9 mouse cellular contexts compared by ENCODE assay signal in the genomic region with DNA sequence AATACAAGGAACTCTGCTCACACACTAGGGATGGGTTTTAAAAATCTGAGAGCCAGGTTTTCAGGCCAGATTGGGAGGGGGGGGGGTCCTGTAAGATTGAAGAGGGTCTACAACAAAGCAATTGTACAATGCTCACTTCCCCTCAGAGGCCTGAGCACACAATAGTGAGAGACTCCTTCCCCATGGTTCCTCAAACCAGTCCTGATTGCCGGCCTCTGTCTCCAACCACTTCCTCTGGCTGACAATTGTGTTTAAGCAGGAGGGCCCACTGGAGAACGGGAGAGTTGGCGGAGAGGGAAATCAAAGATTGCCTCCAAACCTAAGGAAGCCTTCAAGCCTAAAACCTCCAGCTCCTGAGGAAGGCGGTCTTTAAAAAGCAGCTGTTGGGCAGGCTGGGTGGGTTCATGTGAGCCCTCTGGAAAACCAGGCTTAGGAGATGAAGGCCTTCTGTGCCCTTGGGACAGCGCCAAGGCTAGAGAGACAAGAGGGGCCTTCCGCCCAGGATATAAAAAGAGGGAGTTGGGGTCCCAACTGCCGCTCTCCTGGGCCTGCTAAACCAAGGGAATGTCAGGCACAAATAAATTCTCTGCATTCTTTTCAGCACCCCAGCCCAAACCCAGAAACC. TPM values are rescaled to one million over a fixed set of nuclear protein-coding genes. Genes with fewer than 3 reads are reported as not detected.
A peak's percentile ranks its signal among the peaks of the same experiment; 100 is the strongest.
DNase-seq lines count a peak whose midpoint lies in the region; ATAC-seq lines count a peak whose summit lies in the region.
"Had no signal": no experiment of that assay in that cellular context is flagged by ENCODE, and none has a peak within 500 bp of the region (broad histone marks: within the 10 kb centered on the region; RNA-seq: fewer than 3 reads in every experiment).

No protein-coding gene starts in this region.

- H3K9me3 ChIP-seq in heart, embryonic 13.5 days = no peaks in the 10 kb centered on the region
- no peaks in the 10 kb centered on the region for H3K9me3 ChIP-seq in liver, embryonic 16.5 days (replicated peaks; ENCODE audit: control insufficient read depth, low read length)
- no peaks in the 10 kb centered on the region for H3K9me3 ChIP-seq in stomach, embryonic 16.5 days (replicated peaks; ENCODE audit: control insufficient read depth, low read length)

- DNase-seq in heart, adult 18-20 months = peak; percentile 27 to 42
- DNase-seq in heart, postnatal 4 days = no peak
- DNase-seq in NIH3T3 (ENCODE audit: low read depth) = peak; percentile 26
- DNase-seq in frontal cortex, postnatal 25 days (ENCODE audit: low spot score in 2 of 2) = no peak
- DNase-seq in thymus, postnatal 4 days = no peak

- H3K36me3 ChIP-seq in heart, embryonic 13.5 days = peaks cover 31% of the 10 kb centered on the region
- no peaks in the 10 kb centered on the region for H3K36me3 ChIP-seq in liver, embryonic 16.5 days (ENCODE audit: control insufficient read depth, insufficient read depth)
- H3K36me3 ChIP-seq in stomach, embryonic 16.5 days (ENCODE audit: control insufficient read depth, insufficient read depth, low read length) = no peaks in the 10 kb centered on the region

- peak overlapping the region; percentile 85 for H3K9ac ChIP-seq in heart, embryonic 13.5 days
- H3K9ac ChIP-seq in liver, embryonic 16.5 days (ENCODE audit: low read depth, low read length) = no peak overlapping the region
- peak overlapping the region; percentile 82 for H3K9ac ChIP-seq in stomach, embryonic 16.5 days (ENCODE audit: low read length)

- ATAC-seq in heart, embryonic 13.5 days (ENCODE audit: extremely low read depth, insufficient number of reproducible peaks, low FRiP score, low TSS enrichment) = no peak
- no peak for ATAC-seq in liver, embryonic 16.5 days (ENCODE audit: low read depth)
- ATAC-seq in stomach, embryonic 16.5 days (ENCODE audit: insufficient read depth, low FRiP score) = no peak

- H3K4me1 ChIP-seq in heart, embryonic 13.5 days = peaks cover 57% of the 10 kb centered on the region
- H3K4me1 ChIP-seq in liver, embryonic 16.5 days (ENCODE audit: control insufficient read depth, low read depth, low read length) = peaks cover 11% of the 10 kb centered on the region
- peaks cover 21% of the 10 kb centered on the region for H3K4me1 ChIP-seq in stomach, embryonic 16.5 days (ENCODE audit: control insufficient read depth, insufficient read depth, low read length)

- WGBS in heart, embryonic 13.5 days = 19% methylated on average over 7 of the region's 7 CpGs
- 26% methylated on average over 7 of the region's 7 CpGs for WGBS in liver, embryonic 16.5 days (ENCODE audit: insufficient replicate concordance)
- 18% methylated on average over 7 of the region's 7 CpGs for WGBS in stomach, embryonic 16.5 days

- H3K4me2 ChIP-seq in heart, embryonic 13.5 days = peak overlapping the region; percentile 88
- peak overlapping the region; percentile 88 for H3K4me2 ChIP-seq in liver, embryonic 16.5 days (ENCODE audit: low read depth, low read length)
- peak overlapping the region; percentile 90 for H3K4me2 ChIP-seq in stomach, embryonic 16.5 days (ENCODE audit: low read depth, low read length)

- peak overlapping the region; percentile 91 for H3K27ac ChIP-seq in heart, embryonic 13.5 days (replicated peaks)
- no peak overlapping the region; the same call in 1 of the 2 replicates for H3K27ac ChIP-seq in liver, embryonic 16.5 days (ENCODE audit: low read length)
- peak overlapping the region; percentile 92 for H3K27ac ChIP-seq in stomach, embryonic 16.5 days (ENCODE audit: low read length)

- H3K4me3 ChIP-seq in heart, embryonic 13.5 days = peak overlapping the region; percentile 94
- H3K4me3 ChIP-seq in liver, embryonic 16.5 days (ENCODE audit: low read depth, low read length) = peak overlapping the region; percentile 67
- H3K4me3 ChIP-seq in stomach, embryonic 16.5 days (replicated peaks; ENCODE audit: low read length) = peak overlapping the region; percentile 81

- H3K27me3 ChIP-seq in heart, embryonic 13.5 days (replicated peaks) = no peaks in the 10 kb centered on the region
- H3K27me3 ChIP-seq in liver, embryonic 16.5 days (ENCODE audit: control insufficient read depth, insufficient read depth, low read depth, low read length) = peaks cover 9% of the 10 kb centered on the region
- H3K27me3 ChIP-seq in stomach, embryonic 16.5 days (ENCODE audit: control insufficient read depth, insufficient read depth, low read length) = no peaks in the 10 kb centered on the region
- H3K27me3 ChIP-seq: Patski had no signal

RNA-seq across cellular contexts. Expression of gene Nckap5l, which starts 1.1 kb away (rescaled TPM):
- 1 to 10 TPM; 2.5 to 3.8 TPM for total RNA-seq in heart, adult 18-20 months (2021)
- 10 to 100 TPM; 20.0 to 23.6 TPM for total RNA-seq in heart, postnatal 4 days (2021)
- polyA plus RNA-seq in heart, embryonic 13.5 days (2015; fragmentation: Nextera tagmentation; extraction: Ambion mirVana) = 6.8 and 7.7 TPM in 2 replicates
- 0.57 and 0.92 TPM in 2 replicates for polyA plus RNA-seq in liver, embryonic 16.5 days (2015; fragmentation: Nextera tagmentation; extraction: Ambion mirVana)
- polyA plus RNA-seq in stomach, embryonic 16.5 days (2015; fragmentation: Nextera tagmentation; extraction: Ambion mirVana) = 3.7 and 4.6 TPM in 2 replicates

RNA-seq across cellular contexts. Expression of gene Bcdin3d, which starts 18.1 kb away (rescaled TPM):
- 1 to 10 TPM; 3.7 to 3.9 TPM for total RNA-seq in heart, adult 18-20 months (2021)
- 1 to 10 TPM; 4.9 to 5.0 TPM for total RNA-seq in heart, postnatal 4 days (2021)
- polyA plus RNA-seq in heart, embryonic 13.5 days (2015; fragmentation: Nextera tagmentation; extraction: Ambion mirVana) = 10.5 and 13.7 TPM in 2 replicates
- 4.7 and 5.0 TPM in 2 replicates for polyA plus RNA-seq in liver, embryonic 16.5 days (2015; fragmentation: Nextera tagmentation; extraction: Ambion mirVana)
- 11.6 and 12.9 TPM in 2 replicates for polyA plus RNA-seq in stomach, embryonic 16.5 days (2015; fragmentation: Nextera tagmentation; extraction: Ambion mirVana)

Comparison
In these comparisons a context has a peak if more than half of its experiments do, and no peak if none do; other contexts are left out.
1. DNase-seq: peak in heart, adult 18-20 months (2 of 2) and NIH3T3 (single experiment); none in heart, postnatal 4 days (single experiment), frontal cortex, postnatal 25 days (0 of 2) and thymus, postnatal 4 days (single experiment).
2. Peak in every context shown above with its lines, with median percentiles within 50 percentile points of each other: H3K4me2 ChIP-seq and H3K4me3 ChIP-seq.